8 mouse cellular contexts compared by ENCODE assay signal in the genomic region with DNA sequence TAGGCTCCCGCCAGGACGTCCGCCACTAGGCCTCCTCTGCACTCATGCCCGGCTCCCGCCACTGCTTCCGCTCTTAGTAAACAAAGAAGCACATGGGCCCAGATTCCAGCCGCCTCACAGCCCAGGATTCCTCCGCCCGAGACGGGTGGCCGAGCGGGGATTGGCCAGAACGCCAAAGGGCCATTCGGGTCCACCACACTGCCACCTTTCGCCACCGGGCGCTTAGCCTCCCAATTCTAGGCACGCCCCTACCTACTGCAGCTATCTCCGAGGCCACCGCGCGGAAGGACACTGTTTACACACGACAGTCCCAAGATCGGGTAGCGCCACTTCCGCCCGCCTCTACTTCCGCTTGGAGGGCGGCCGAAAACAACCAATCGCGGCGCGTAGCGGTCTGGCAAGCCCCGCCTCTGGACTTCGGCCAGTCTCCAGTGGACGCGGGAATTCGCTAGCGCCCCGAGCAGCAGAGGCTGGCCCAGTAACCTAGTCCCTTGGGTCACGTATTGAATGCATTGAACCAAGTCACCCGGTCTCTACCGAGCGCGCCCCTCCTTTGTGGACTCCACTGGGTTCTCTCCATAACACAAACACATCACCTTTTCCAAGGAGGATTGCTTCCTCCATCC. TPM values are rescaled to one million over a fixed set of nuclear protein-coding genes. Genes with fewer than 3 reads are reported as not detected.
DNase-seq lines count a peak whose midpoint lies in the region; ATAC-seq and TF ChIP-seq lines count a peak whose summit lies in the region.

No protein-coding gene starts in this region.

- ATAC-seq in common myeloid progenitor, adult 5-6 weeks (replicated peaks; ENCODE audit: low read depth, poor library complexity, severe bottlenecking): peak; percentile 68

- DNase-seq in ZHBTc4 (ENCODE audit: low read depth, low spot score): peak; percentile 98
- DNase-seq in gastrocnemius, adult 2 months: peak; percentile 98
- peak; percentile 87 for DNase-seq in hindlimb bud, embryonic 11.5 days (ENCODE audit: extremely low spot score, low read depth, low spot score)
- peak; percentile 90 to 92 for DNase-seq in left cerebral cortex, adult 8-10 months (ENCODE audit: low spot score in 2 of 2)
- DNase-seq in right cerebral cortex, postnatal 10 days (ENCODE audit: low spot score in 2 of 2): peak; percentile 97 to 98
- DNase-seq in urinary bladder, postnatal 25 days (ENCODE audit: low spot score): peak; percentile 95

- H3K27ac ChIP-seq in gastrocnemius, adult 2 months: peak overlapping the region; percentile 92

- H3K4me3 ChIP-seq in gastrocnemius, adult 2 months: peak overlapping the region; percentile 79
- H3K4me3 ChIP-seq in megakaryocyte, embryonic 14.5 days (replicated peaks): peak overlapping the region; percentile 99

- H3K27me3 ChIP-seq in megakaryocyte, embryonic 14.5 days (replicated peaks): no peaks in the 10 kb centered on the region

- TF ChIP-seq CTCF in gastrocnemius, adult 2 months (IDR thresholded peaks at IDR 0.05): peak; percentile 20; the same call in 1 of the 2 replicates

- intact Hi-C loops in gastrocnemius, adult 2 months (cut with DNase I): loop anchor here (1.0 to 10.0 kb wide), 3 partner anchors 16 to 639 kb away; a partner anchor contains a TSS

- H3K36me3 ChIP-seq in megakaryocyte, embryonic 14.5 days (replicated peaks; ENCODE audit: low read length): peaks cover 68% of the 10 kb centered on the region

- no peaks in the 10 kb centered on the region for H3K9me3 ChIP-seq in megakaryocyte, embryonic 14.5 days

- H3K4me1 ChIP-seq in megakaryocyte, embryonic 14.5 days: peaks cover 32% of the 10 kb centered on the region

RNA-seq across cellular contexts. Expression of a gene that starts 0.8 kb away (rescaled TPM):
- total RNA-seq in common myeloid progenitor, adult 5-6 weeks (2017): 23.0 and 33.7 TPM in 2 replicates
- 10 to 100 TPM in 1 of 2 experiments, 1 to 10 TPM in 1; 8.4 to 10.3 TPM for total RNA-seq in gastrocnemius, adult 2 months (2021)
- total RNA-seq in left cerebral cortex, adult 8-10 months (2022): 10 to 100 TPM; 21.6 to 28.1 (median 24.0) TPM
- 5.5 and 7.4 TPM in 2 replicates for polyA plus RNA-seq in megakaryocyte, embryonic 14.5 days (2012; ENCODE audit: insufficient read depth, low replicate concordance)

RNA-seq across cellular contexts. Expression of a gene that starts 1.2 kb away (rescaled TPM):
- 456 and 545 TPM in 2 replicates for total RNA-seq in common myeloid progenitor, adult 5-6 weeks (2017)
- 1 to 10 TPM; 8.6 to 9.0 TPM for total RNA-seq in gastrocnemius, adult 2 months (2021)
- total RNA-seq in left cerebral cortex, adult 8-10 months (2022): 10 to 100 TPM; 15.2 to 17.9 (median 15.9) TPM
- 6.7 and 10.6 TPM in 2 replicates for polyA plus RNA-seq in megakaryocyte, embryonic 14.5 days (2012; ENCODE audit: insufficient read depth, low replicate concordance)

RNA-seq across cellular contexts. Expression of a gene that starts 10.2 kb away (rescaled TPM):
- total RNA-seq in common myeloid progenitor, adult 5-6 weeks (2017): 30.2 and 54.0 TPM in 2 replicates
- 100 to 1,000 TPM in 1 of 2 experiments, 10 to 100 TPM in 1; 97.7 to 111 TPM for total RNA-seq in gastrocnemius, adult 2 months (2021)
- 100 to 1,000 TPM; 133 to 147 (median 144) TPM for total RNA-seq in left cerebral cortex, adult 8-10 months (2022)
- polyA plus RNA-seq in megakaryocyte, embryonic 14.5 days (2012; ENCODE audit: insufficient read depth, low replicate concordance): 18.0 and 85.5 TPM in 2 replicates

RNA-seq across cellular contexts. Expression of a gene that starts 15.5 kb away (rescaled TPM):
- 8.9 and 10.2 TPM in 2 replicates for total RNA-seq in common myeloid progenitor, adult 5-6 weeks (2017)
- total RNA-seq in gastrocnemius, adult 2 months (2021): 1 to 10 TPM; 3.7 to 6.9 TPM
- 10 to 100 TPM; 11.6 to 14.0 (median 13.4) TPM for total RNA-seq in left cerebral cortex, adult 8-10 months (2022)
- 0.13 TPM in 1 of 2 replicates, not detected in the other for polyA plus RNA-seq in megakaryocyte, embryonic 14.5 days (2012; ENCODE audit: insufficient read depth, low replicate concordance)

RNA-seq across cellular contexts. Expression of a gene that starts 16.2 kb away (rescaled TPM):
- 28.2 and 30.8 TPM in 2 replicates for total RNA-seq in common myeloid progenitor, adult 5-6 weeks (2017)
- total RNA-seq in gastrocnemius, adult 2 months (2021): 10 to 100 TPM; 30.5 to 33.1 TPM
- total RNA-seq in left cerebral cortex, adult 8-10 months (2022): 10 to 100 TPM; 34.6 to 42.1 (median 38.8) TPM
- polyA plus RNA-seq in megakaryocyte, embryonic 14.5 days (2012; ENCODE audit: insufficient read depth, low replicate concordance): 21.9 and 50.3 TPM in 2 replicates

Comparison
In these comparisons a context has a peak if more than half of its experiments do, and no peak if none do; other contexts are left out.
1. Peak in every context shown above with its lines: DNase-seq, ATAC-seq, H3K4me3 ChIP-seq and H3K27ac ChIP-seq.
2. RNA of a gene that starts 1.2 kb away (total RNA-seq): 456 to 545 TPM in common myeloid progenitor, adult 5-6 weeks; 15.2 to 17.9 TPM in left cerebral cortex, adult 8-10 months and 8.6 to 9.0 TPM in gastrocnemius, adult 2 months; every median in the first group is over 10 times any median in the second.